Mouse (Mus musculus): ENCODE measurements at regions not wholly inside any gene's neighbourhood (a gene's known extent, or its start where the extent isn't known, plus 50 kb on each side); places are given as distances from the start of the nearest gene placed in this dataset.

DNA sequence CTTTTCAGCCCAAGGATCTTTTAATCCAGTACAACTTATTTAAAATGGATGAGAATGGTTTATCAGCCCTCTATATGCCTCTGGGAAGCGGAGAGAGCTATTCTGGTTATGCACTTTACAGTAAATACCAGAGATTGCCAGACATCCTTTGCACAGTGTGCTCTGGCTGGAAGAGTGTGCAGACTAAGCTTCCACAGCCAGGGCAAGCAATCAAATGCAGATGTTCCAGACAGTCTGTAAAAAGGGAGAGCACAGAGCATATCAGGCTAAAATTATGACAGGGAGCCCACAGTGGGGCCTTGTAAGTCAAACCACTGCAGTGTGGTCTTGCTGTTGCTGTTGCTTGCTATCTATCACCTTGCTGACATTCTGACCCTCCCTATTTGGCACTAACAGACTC is 288.6 kb downstream of the Ostf1 start:
- Histone ChIP-seq H3K27me3 (ENCODE audit: control insufficient read depth, insufficient read depth, low read length) (no peaks in the 10 kb centered on the region), H3K36me3 (ENCODE audit: control insufficient read depth, insufficient read depth, low read length) (no peaks in the 10 kb centered on the region), H3K4me3 (ENCODE audit: low read depth, low read length) (no peak overlapping the region), H3K9ac (ENCODE audit: low read length) (no peak overlapping the region), H3K4me1 (ENCODE audit: control insufficient read depth, insufficient read depth, low read length) (no peaks in the 10 kb centered on the region), H3K4me2 (ENCODE audit: low read depth, severe bottlenecking) (no peak overlapping the region), H3K9me3 (ENCODE audit: control insufficient read depth, low read length) (no peaks in the 10 kb centered on the region), H3K27ac (replicated peaks; ENCODE audit: low read depth, low read length) (no peak overlapping the region)
- WGBS: 59% methylated on average over 1 of the region's 1 CpGs
- ATAC-seq (ENCODE audit: insufficient number of reproducible peaks, low FRiP score, low TSS enrichment, low read depth): no peak
- no peak for DNase-seq (ENCODE audit: low spot score)

DNA sequence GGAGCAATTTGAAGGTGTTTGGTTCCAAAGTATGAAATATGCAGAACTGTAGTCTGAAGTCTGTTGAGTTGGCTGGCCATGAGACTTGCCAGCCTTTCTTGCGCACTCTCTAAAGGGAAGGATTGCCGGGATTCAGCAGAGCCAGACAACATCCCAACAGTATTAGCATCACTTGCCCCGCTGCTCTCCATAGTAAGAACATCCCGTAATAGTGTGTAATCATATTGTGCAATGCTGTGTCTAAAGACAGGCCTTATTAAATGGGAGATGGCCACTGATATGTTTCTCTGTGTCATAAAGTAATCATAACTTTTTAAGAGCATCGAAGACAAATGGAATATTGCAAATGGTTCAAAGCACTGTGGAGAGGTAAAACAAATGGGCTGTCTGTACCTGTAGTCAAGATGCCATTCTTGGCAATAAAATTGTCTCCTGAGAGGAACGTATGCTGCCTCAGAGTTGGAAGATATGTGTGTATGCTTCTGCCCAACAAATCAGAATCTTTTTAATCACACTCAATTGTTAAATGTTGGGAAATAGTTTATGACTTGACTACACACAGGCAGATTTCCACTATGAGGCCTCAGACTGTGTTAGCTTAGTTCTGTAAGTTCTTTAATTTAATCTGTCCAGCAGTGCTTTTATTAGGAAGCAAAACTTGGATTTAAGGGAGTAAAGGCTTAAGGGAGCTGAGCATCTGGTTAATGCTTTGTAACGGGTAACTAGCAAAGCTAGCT is 293.6 kb downstream of the Ostf1 start:
- Histone ChIP-seq H3K9ac (ENCODE audit: low read length) (no peak overlapping the region), H3K27me3 (ENCODE audit: control insufficient read depth, insufficient read depth, low read length) (no peaks in the 10 kb centered on the region), H3K4me2 (ENCODE audit: low read depth, severe bottlenecking) (no peak overlapping the region), H3K4me3 (ENCODE audit: low read depth, low read length) (no peak overlapping the region), H3K36me3 (ENCODE audit: control insufficient read depth, insufficient read depth, low read length) (no peaks in the 10 kb centered on the region), H3K4me1 (ENCODE audit: control insufficient read depth, insufficient read depth, low read length) (no peaks in the 10 kb centered on the region), H3K9me3 (ENCODE audit: control insufficient read depth, low read length) (no peaks in the 10 kb centered on the region), H3K27ac (replicated peaks; ENCODE audit: low read depth, low read length) (no peak overlapping the region)
- no peak for DNase-seq (ENCODE audit: low spot score)
- WGBS: 86% methylated on average over 7 of the region's 7 CpGs
- no peak for ATAC-seq (ENCODE audit: insufficient number of reproducible peaks, low FRiP score, low TSS enrichment, low read depth)

DNA sequence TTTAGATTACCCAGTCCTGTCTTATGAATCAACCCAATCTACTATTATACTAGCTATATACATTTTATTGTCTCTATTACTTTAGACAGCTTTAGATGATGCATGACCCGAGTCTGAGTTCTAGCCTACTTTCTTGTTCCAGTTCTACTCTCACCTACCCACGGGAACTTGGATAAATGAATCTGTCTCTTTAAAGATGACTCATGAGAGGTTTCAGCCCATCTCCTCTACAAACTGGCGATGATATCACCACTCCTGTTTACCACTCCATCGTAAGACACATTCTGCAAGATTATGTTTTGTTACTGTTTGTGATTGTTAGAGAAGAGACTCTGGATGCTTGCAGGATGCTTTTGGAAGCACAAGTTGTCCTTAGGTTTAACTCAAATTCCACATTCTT is 295.0 kb downstream of the Ostf1 start:
- no peaks in the 10 kb centered on the region for H3K9me3 ChIP-seq (ENCODE audit: control insufficient read depth, low read length)
- no peak overlapping the region for H3K4me2 ChIP-seq (ENCODE audit: low read depth, severe bottlenecking)
- DNase-seq (ENCODE audit: low spot score) (no peak), ATAC-seq (ENCODE audit: insufficient number of reproducible peaks, low FRiP score, low TSS enrichment, low read depth) (no peak)
- H3K36me3 ChIP-seq (ENCODE audit: control insufficient read depth, insufficient read depth, low read length): no peaks in the 10 kb centered on the region
- no peak overlapping the region for H3K9ac ChIP-seq (ENCODE audit: low read length)
- 90% methylated on average over 4 of the region's 4 CpGs for WGBS
- H3K27ac ChIP-seq (replicated peaks; ENCODE audit: low read depth, low read length): no peak overlapping the region
- no peaks in the 10 kb centered on the region for H3K27me3 ChIP-seq (ENCODE audit: control insufficient read depth, insufficient read depth, low read length)
- no peaks in the 10 kb centered on the region for H3K4me1 ChIP-seq (ENCODE audit: control insufficient read depth, insufficient read depth, low read length)
- H3K4me3 ChIP-seq (ENCODE audit: low read depth, low read length): no peak overlapping the region

DNA sequence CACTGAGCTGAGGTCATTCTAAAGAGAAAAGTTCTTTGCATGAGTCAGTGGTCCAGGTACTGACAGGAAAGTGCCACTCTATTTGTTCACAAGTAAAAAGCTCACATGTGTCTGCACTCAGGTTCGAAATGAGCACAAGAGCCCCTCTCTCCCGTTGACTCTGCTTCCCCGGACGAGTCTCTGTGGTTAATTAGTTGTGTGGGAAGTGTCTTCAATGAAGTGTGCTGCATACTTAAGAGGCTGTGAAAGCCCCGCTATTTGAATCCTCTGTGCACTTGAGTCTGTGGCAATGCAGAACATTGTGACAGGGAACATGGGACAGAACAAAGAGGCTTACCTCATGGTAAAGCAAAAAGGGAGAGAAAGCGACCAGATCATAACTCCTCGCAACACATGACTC is 297.0 kb downstream of the Ostf1 start:
- Histone ChIP-seq H3K4me2 (ENCODE audit: low read depth, severe bottlenecking) (no peak overlapping the region), H3K27ac (replicated peaks; ENCODE audit: low read depth, low read length) (no peak overlapping the region), H3K9me3 (ENCODE audit: control insufficient read depth, low read length) (no peaks in the 10 kb centered on the region), H3K4me3 (ENCODE audit: low read depth, low read length) (no peak overlapping the region), H3K4me1 (ENCODE audit: control insufficient read depth, insufficient read depth, low read length) (no peaks in the 10 kb centered on the region), H3K27me3 (ENCODE audit: control insufficient read depth, insufficient read depth, low read length) (no peaks in the 10 kb centered on the region), H3K36me3 (ENCODE audit: control insufficient read depth, insufficient read depth, low read length) (no peaks in the 10 kb centered on the region), H3K9ac (ENCODE audit: low read length) (no peak overlapping the region)
- ATAC-seq (ENCODE audit: insufficient number of reproducible peaks, low FRiP score, low TSS enrichment, low read depth): no peak
- WGBS: 32% methylated on average over 7 of the region's 7 CpGs
- no peak for DNase-seq (ENCODE audit: low spot score)

DNA sequence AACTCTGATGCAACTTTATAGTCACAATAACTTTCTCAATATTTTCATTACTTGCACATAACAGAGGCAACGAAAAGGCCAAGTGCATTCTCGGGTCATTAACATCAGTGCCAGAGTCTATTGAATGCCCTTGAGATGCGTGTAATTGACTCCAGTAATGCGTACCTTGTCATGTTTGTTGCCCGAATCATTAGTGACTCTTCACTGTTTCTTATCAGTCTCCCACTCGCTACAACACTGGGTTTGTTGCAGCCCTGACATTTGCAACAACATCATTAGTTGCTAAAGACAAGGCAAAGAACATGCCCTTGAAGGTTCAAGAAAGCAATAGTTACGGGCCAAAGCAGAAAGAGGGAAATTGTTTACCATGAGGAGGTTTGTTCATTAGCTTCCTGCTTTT is 299.8 kb downstream of the Ostf1 start:
- no peak for DNase-seq (ENCODE audit: low spot score)
- H3K9ac ChIP-seq (ENCODE audit: low read length): no peak overlapping the region
- H3K4me3 ChIP-seq (ENCODE audit: low read depth, low read length): no peak overlapping the region
- H3K27ac ChIP-seq (replicated peaks; ENCODE audit: low read depth, low read length): no peak overlapping the region
- ATAC-seq (ENCODE audit: insufficient number of reproducible peaks, low FRiP score, low TSS enrichment, low read depth): no peak
- WGBS: 64% methylated on average over 7 of the region's 7 CpGs
- no peak overlapping the region for H3K4me2 ChIP-seq (ENCODE audit: low read depth, severe bottlenecking)
- no peaks in the 10 kb centered on the region for H3K9me3 ChIP-seq (ENCODE audit: control insufficient read depth, low read length)
- H3K4me1 ChIP-seq (ENCODE audit: control insufficient read depth, insufficient read depth, low read length): no peaks in the 10 kb centered on the region
- H3K36me3 ChIP-seq (ENCODE audit: control insufficient read depth, insufficient read depth, low read length): no peaks in the 10 kb centered on the region
- H3K27me3 ChIP-seq (ENCODE audit: control insufficient read depth, insufficient read depth, low read length): no peaks in the 10 kb centered on the region

DNA sequence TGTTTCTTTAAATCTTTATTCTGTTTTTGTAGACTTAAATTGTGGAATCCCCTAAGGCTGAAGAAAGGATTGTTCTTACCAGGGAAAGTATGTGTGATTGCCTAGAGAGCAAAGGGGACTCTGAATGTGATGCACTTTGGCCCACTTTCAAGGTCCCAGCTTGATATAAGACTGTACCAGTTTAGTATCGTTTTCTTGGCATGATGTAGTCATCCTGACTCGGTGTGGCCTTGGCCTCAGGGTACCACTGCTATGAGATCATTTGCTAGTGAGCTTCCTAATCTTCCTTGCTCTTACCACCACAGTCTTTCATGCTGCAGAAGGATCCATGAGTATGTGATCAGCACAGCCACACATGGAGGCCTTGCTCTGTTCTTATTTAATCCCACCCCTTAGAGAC is 302.2 kb downstream of the Ostf1 start:
- ATAC-seq (ENCODE audit: insufficient number of reproducible peaks, low FRiP score, low TSS enrichment, low read depth) (no peak), DNase-seq (ENCODE audit: low spot score) (no peak)
- Histone ChIP-seq H3K4me1 (ENCODE audit: control insufficient read depth, insufficient read depth, low read length) (no peaks in the 10 kb centered on the region), H3K27ac (replicated peaks; ENCODE audit: low read depth, low read length) (no peak overlapping the region), H3K36me3 (ENCODE audit: control insufficient read depth, insufficient read depth, low read length) (no peaks in the 10 kb centered on the region), H3K9ac (ENCODE audit: low read length) (no peak overlapping the region), H3K27me3 (ENCODE audit: control insufficient read depth, insufficient read depth, low read length) (no peaks in the 10 kb centered on the region), H3K9me3 (ENCODE audit: control insufficient read depth, low read length) (no peaks in the 10 kb centered on the region), H3K4me3 (ENCODE audit: low read depth, low read length) (no peak overlapping the region), H3K4me2 (ENCODE audit: low read depth, severe bottlenecking) (no peak overlapping the region)
- 84% methylated on average over 2 of the region's 2 CpGs for WGBS

DNA sequence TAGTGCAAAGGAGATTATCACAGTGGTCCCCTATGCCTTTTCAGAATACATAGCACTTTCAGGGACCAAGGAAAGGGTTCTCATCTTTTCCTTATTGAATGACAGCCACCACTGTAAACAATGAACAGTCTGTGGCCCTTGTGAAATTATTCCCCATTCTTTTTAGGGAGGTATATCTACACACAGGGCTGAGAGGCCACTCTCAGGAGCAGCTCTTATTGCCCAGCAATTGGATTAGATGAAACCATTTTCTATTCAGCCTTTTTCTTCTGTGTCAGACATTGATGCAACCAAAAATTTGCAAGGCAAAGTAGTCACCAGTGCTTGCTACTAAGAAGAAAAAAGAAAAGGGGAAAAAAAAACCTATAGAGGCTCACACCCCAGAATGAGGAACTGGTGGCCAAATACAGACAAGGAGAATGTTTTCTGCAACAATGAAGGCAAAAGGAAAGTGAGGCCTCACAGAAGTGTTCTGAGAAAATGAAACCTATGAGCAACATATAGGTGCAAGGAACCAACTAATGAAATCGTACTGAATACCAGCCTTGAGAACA is 313.2 kb downstream of the Ostf1 start:
- 69% methylated on average over 1 of the region's 1 CpGs for WGBS
- Histone ChIP-seq H3K4me1 (ENCODE audit: control insufficient read depth, insufficient read depth, low read length) (no peaks in the 10 kb centered on the region), H3K27ac (replicated peaks; ENCODE audit: low read depth, low read length) (no peak overlapping the region), H3K4me3 (ENCODE audit: low read depth, low read length) (no peak overlapping the region), H3K36me3 (ENCODE audit: control insufficient read depth, insufficient read depth, low read length) (no peaks in the 10 kb centered on the region), H3K4me2 (ENCODE audit: low read depth, severe bottlenecking) (no peak overlapping the region), H3K9ac (ENCODE audit: low read length) (no peak overlapping the region), H3K9me3 (ENCODE audit: control insufficient read depth, low read length) (no peaks in the 10 kb centered on the region), H3K27me3 (ENCODE audit: control insufficient read depth, insufficient read depth, low read length) (no peaks in the 10 kb centered on the region)
- DNase-seq (ENCODE audit: low spot score) (no peak), ATAC-seq (ENCODE audit: insufficient number of reproducible peaks, low FRiP score, low TSS enrichment, low read depth) (no peak)

DNA sequence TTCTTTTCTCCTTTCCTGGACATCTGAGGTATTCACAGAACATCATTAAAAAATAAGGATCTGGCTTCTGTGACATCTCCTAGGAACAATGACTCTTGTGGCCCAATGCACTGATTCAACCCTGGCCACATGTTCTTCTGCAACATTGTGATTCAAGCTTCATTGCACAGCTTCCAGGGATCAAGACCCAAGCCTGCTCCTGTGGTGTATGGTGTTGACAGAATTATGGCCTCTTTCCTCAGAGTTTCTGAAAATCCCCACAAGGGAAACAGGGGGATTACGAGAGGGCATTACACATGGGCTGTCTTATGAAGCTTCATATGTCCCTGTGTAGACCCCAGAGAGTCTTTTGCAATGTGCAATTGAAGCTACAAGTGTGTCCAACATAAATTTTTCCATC is 358.2 kb downstream of the Ostf1 start:
- H3K4me3 ChIP-seq (ENCODE audit: low read depth, low read length): no peak overlapping the region
- H3K4me2 ChIP-seq (ENCODE audit: low read depth, severe bottlenecking): no peak overlapping the region
- DNase-seq (ENCODE audit: low spot score) (no peak), ATAC-seq (ENCODE audit: insufficient number of reproducible peaks, low FRiP score, low TSS enrichment, low read depth) (no peak)
- H3K4me1 ChIP-seq (ENCODE audit: control insufficient read depth, insufficient read depth, low read length): no peaks in the 10 kb centered on the region
- H3K9ac ChIP-seq (ENCODE audit: low read length): no peak overlapping the region
- no peaks in the 10 kb centered on the region for H3K9me3 ChIP-seq (ENCODE audit: control insufficient read depth, low read length)
- 39% methylated on average over 1 of the region's 1 CpGs for WGBS
- no peaks in the 10 kb centered on the region for H3K36me3 ChIP-seq (ENCODE audit: control insufficient read depth, insufficient read depth, low read length)
- H3K27me3 ChIP-seq (ENCODE audit: control insufficient read depth, insufficient read depth, low read length): no peaks in the 10 kb centered on the region
- H3K27ac ChIP-seq (replicated peaks; ENCODE audit: low read depth, low read length): no peak overlapping the region
